Mouse (Mus musculus): Measurements from ENCODE around the gene Sgta.
"Not testable (repeated sequence)": the region's sequence is repeated elsewhere in the genome, so short reads cannot be mapped to it uniquely, and the experiment has no call there.

The Sgta gene

GRCm38 (mm10) chr10:81059603-81060543, at the start of gene Sgta:
Gene Sgta, minus strand, starts transcription at chr10:81060181.
- peak; percentile 99 to 100 for DNase-seq (ENCODE audit: inconsistent age in 2 of 2, low spot score in 1 of 2)

- peak; percentile 94 to 98 for DNase-seq (ENCODE audit: inconsistent age in 2 of 2, low spot score in 1 of 2)
These were observed 46.2 kb upstream of the Sgta start for GRCm38 (mm10) chr10:81106113-81106721.

GRCm38 (mm10) chr10:81105565-81106112, 45.7 kb upstream of the Sgta start, which contains the start of gene Map2k2:
Gene Map2k2, plus strand, starts transcription at chr10:81105915.
- DNase-seq (ENCODE audit: inconsistent age in 2 of 2, low spot score in 1 of 2) = peak; percentile 98 to 99

- no peak for DNase-seq (ENCODE audit: inconsistent age in 2 of 2, low spot score in 1 of 2)
These were observed 35.1 kb upstream of the Sgta start for GRCm38 (mm10) chr10:81094931-81095678.

- peak; percentile 78 to 89 for DNase-seq (ENCODE audit: inconsistent age in 2 of 2, low spot score in 1 of 2)
These were observed 32.7 kb upstream of the Sgta start for GRCm38 (mm10) chr10:81092465-81093250.

- DNase-seq (ENCODE audit: inconsistent age in 2 of 2, low spot score in 1 of 2) = no peak
These were observed 30.6 kb upstream of the Sgta start for GRCm38 (mm10) chr10:81090621-81091020.

GRCm38 (mm10) chr10:81089216-81089615, 29.2 kb upstream of the Sgta start:
- DNase-seq (ENCODE audit: inconsistent age in 2 of 2, low spot score in 1 of 2) = no peak

- peak in 1 of 2 experiments; percentile 46 for DNase-seq (ENCODE audit: inconsistent age in 2 of 2, low spot score in 1 of 2)
These were observed 27.0 kb upstream of the Sgta start for GRCm38 (mm10) chr10:81087021-81087420.

GRCm38 (mm10) chr10:81082168-81082960, 22.4 kb upstream of the Sgta start:
- peak; percentile 75 to 93 for DNase-seq (ENCODE audit: inconsistent age in 2 of 2, low spot score in 1 of 2)

GRCm38 (mm10) chr10:81080008-81080655, 20.2 kb upstream of the Sgta start:
- no peak for DNase-seq (ENCODE audit: inconsistent age in 2 of 2, low spot score in 1 of 2)

- DNase-seq (ENCODE audit: inconsistent age in 2 of 2, low spot score in 1 of 2) = peak; percentile 83 to 87
These were observed 17.9 kb upstream of the Sgta start for GRCm38 (mm10) chr10:81077916-81078315.

GRCm38 (mm10) chr10:81076356-81076755, 16.4 kb upstream of the Sgta start:
- DNase-seq (ENCODE audit: inconsistent age in 2 of 2, low spot score in 1 of 2) = no peak

- peak in 1 of 2 experiments; percentile 35 for DNase-seq (ENCODE audit: inconsistent age in 2 of 2, low spot score in 1 of 2)
These were observed 15.8 kb upstream of the Sgta start for GRCm38 (mm10) chr10:81075734-81076133.

- no peak for DNase-seq (ENCODE audit: inconsistent age in 2 of 2, low spot score in 1 of 2)
These were observed 13.5 kb upstream of the Sgta start for GRCm38 (mm10) chr10:81073464-81073863.

- no peak for DNase-seq (ENCODE audit: inconsistent age in 2 of 2, low spot score in 1 of 2)
These were observed 12.3 kb upstream of the Sgta start for GRCm38 (mm10) chr10:81072290-81072689.

- peak; percentile 98 for DNase-seq (ENCODE audit: inconsistent age in 2 of 2, low spot score in 1 of 2)
These were observed 9.9 kb upstream of the Sgta start, which contains the start of gene Thop1 for GRCm38 (mm10) chr10:81069836-81070235. Gene Thop1, plus strand, starts transcription at chr10:81070035.

- no peak for DNase-seq (ENCODE audit: inconsistent age in 2 of 2, low spot score in 1 of 2)
These were observed 8.7 kb upstream of the Sgta start for GRCm38 (mm10) chr10:81068706-81069105.

GRCm38 (mm10) chr10:81064519-81064918, 4.5 kb upstream of the Sgta start:
- not testable (repeated sequence) for DNase-seq (ENCODE audit: inconsistent age in 2 of 2, low spot score in 1 of 2)

GRCm38 (mm10) chr10:81062710-81063109, 2.7 kb upstream of the Sgta start:
- no peak for DNase-seq (ENCODE audit: inconsistent age in 2 of 2, low spot score in 1 of 2)
